Mouse (Mus musculus): Measurements from ENCODE around the gene Srsf2. TPM values are rescaled to one million over a fixed set of nuclear protein-coding genes. Genes with fewer than 3 reads are reported as not detected.

The Srsf2 gene
- polyA plus RNA-seq, 1 experiment from 2014 or later, result 413 TPM

- no peaks in the 10 kb centered on the region for H3K36me3 ChIP-seq (replicated peaks)
- H3K9me3 ChIP-seq (replicated peaks), result no peaks in the 10 kb centered on the region
- H3K4me3 ChIP-seq (replicated peaks), result no peak overlapping the region
- ATAC-seq (ENCODE audit: insufficient read depth), result no peak
- H3K4me2 ChIP-seq, result no peak overlapping the region
- peaks cover 4% of the 10 kb centered on the region; the same call in 1 of the 2 replicates for H3K4me1 ChIP-seq (replicated peaks)
- no peak overlapping the region for H3K9ac ChIP-seq
- no peaks in the 10 kb centered on the region for H3K27me3 ChIP-seq
- no peak overlapping the region for H3K27ac ChIP-seq (replicated peaks)
- 60% methylated on average over 5 of the region's 5 CpGs for WGBS (ENCODE audit: insufficient replicate concordance)
Observed at GRCm38 (mm10) chr11:116816769-116817168, 36.1 kb downstream of the Srsf2 start.

DNA sequence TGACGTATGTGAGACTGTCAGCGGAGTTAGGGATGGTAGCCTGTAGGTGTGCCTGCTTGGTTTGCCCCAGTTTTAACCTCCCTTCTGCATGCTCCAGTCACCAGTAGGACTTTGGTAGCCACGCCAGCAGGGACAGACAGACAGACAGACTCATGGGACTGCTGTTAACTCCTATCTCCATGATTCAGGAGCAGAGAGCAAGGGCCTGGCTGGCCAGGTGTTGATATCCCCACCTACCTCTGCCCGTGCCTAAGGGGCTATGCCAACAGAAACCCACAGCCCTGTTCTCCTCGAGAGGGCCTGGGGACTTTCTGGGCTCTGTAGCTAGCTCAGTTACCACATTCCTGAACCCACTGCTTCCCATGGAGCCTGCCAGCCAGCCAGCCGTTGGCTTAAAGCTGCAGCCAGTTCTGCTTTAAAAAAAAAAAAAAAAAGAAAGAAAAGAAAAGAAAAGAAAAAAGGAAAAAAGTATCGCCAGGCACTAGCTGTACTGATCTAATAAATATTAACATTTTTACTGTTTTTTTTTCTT is 37.9 kb downstream of the Srsf2 start:
- H3K4me2 ChIP-seq, result no peak overlapping the region
- WGBS (ENCODE audit: insufficient replicate concordance), result 44% methylated on average over 7 of the region's 7 CpGs

GRCm38 (mm10) chr11:116814076-116814883 is 38.6 kb downstream of the Srsf2 start:
- WGBS (ENCODE audit: insufficient replicate concordance), result 43% methylated on average over 20 of the region's 20 CpGs
- ATAC-seq (ENCODE audit: insufficient read depth), result no peak
- Histone ChIP-seq H3K4me1 (replicated peaks) (peaks cover 15% of the 10 kb centered on the region), H3K4me2 (no peak overlapping the region), H3K4me3 (replicated peaks) (no peak overlapping the region), H3K27ac (replicated peaks) (no peak overlapping the region), H3K9ac (no peak overlapping the region), H3K9me3 (replicated peaks) (no peaks in the 10 kb centered on the region), H3K27me3 (peaks cover 13% of the 10 kb centered on the region), H3K36me3 (replicated peaks) (no peaks in the 10 kb centered on the region)

More for the DNA sequence above, 37.9 kb downstream of the Srsf2 start:
- Histone ChIP-seq H3K4me1 (replicated peaks) (peaks cover 15% of the 10 kb centered on the region), H3K36me3 (replicated peaks) (no peaks in the 10 kb centered on the region), H3K9ac (no peak overlapping the region), H3K9me3 (replicated peaks) (no peaks in the 10 kb centered on the region), H3K27me3 (peaks cover 13% of the 10 kb centered on the region), H3K27ac (replicated peaks) (no peak overlapping the region), H3K4me3 (replicated peaks) (no peak overlapping the region)
- ATAC-seq (ENCODE audit: insufficient read depth), result no peak

DNA sequence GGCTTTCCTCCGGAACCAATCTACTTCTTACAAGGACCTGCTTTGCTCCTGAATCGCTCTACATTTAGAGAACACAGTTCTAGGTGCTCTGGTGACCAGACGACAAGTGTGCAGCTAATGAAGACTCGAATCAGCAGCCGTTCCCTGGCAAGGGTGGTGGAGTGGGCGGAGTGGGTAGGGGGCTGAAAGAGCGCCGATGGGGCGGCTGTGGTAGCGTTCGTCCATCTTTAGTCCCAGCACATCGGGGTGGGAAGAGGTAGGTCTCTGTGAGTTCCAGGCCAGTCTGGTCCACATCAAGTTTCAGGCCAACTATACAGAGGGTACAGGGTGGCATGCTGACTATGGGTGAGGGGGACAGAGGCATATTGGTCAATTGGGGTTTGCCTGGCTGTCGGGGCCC is 39.3 kb downstream of the Srsf2 start:
- H3K4me3 ChIP-seq (replicated peaks), result no peak overlapping the region
- no peaks in the 10 kb centered on the region for H3K9me3 ChIP-seq (replicated peaks)
- no peaks in the 10 kb centered on the region for H3K36me3 ChIP-seq (replicated peaks)
- H3K27ac ChIP-seq (replicated peaks), result no peak overlapping the region
- 75% methylated on average over 13 of the region's 13 CpGs for WGBS (ENCODE audit: insufficient replicate concordance)
- ATAC-seq (ENCODE audit: insufficient read depth), result no peak
- peaks cover 13% of the 10 kb centered on the region for H3K27me3 ChIP-seq
- H3K9ac ChIP-seq, result no peak overlapping the region
- no peak overlapping the region for H3K4me2 ChIP-seq
- H3K4me1 ChIP-seq (replicated peaks), result peaks cover 15% of the 10 kb centered on the region

GRCm38 (mm10) chr11:116812793-116813529 is 39.9 kb downstream of the Srsf2 start:
- H3K9ac ChIP-seq, result no peak overlapping the region
- H3K4me1 ChIP-seq (replicated peaks), result peaks cover 15% of the 10 kb centered on the region
- no peak overlapping the region for H3K27ac ChIP-seq (replicated peaks)
- ATAC-seq (ENCODE audit: insufficient read depth), result no peak
- H3K27me3 ChIP-seq, result peaks cover 13% of the 10 kb centered on the region
- H3K4me2 ChIP-seq, result no peak overlapping the region
- WGBS (ENCODE audit: insufficient replicate concordance), result 67% methylated on average over 21 of the region's 21 CpGs
- no peaks in the 10 kb centered on the region for H3K9me3 ChIP-seq (replicated peaks)
- no peaks in the 10 kb centered on the region for H3K36me3 ChIP-seq (replicated peaks)
- no peak overlapping the region for H3K4me3 ChIP-seq (replicated peaks)

GRCm38 (mm10) chr11:116810983-116811901 is 41.7 kb downstream of the Srsf2 start:
- 5% methylated on average over 31 of the region's 32 CpGs for WGBS (ENCODE audit: insufficient replicate concordance)
- Histone ChIP-seq H3K4me1 (replicated peaks) (peaks cover 15% of the 10 kb centered on the region), H3K4me2 (peak overlapping the region; percentile 61), H3K9ac (no peak overlapping the region), H3K27ac (replicated peaks) (no peak overlapping the region), H3K9me3 (replicated peaks) (no peaks in the 10 kb centered on the region), H3K4me3 (replicated peaks) (peak overlapping the region; percentile 18; the same call in 1 of the 2 replicates), H3K36me3 (replicated peaks) (no peaks in the 10 kb centered on the region), H3K27me3 (peaks cover 13% of the 10 kb centered on the region)
- peak; percentile 46; the same call in 1 of the 2 replicates for ATAC-seq (ENCODE audit: insufficient read depth)

- Histone ChIP-seq H3K27me3 (peaks cover 13% of the 10 kb centered on the region), H3K4me2 (no peak overlapping the region), H3K4me1 (replicated peaks) (peaks cover 15% of the 10 kb centered on the region), H3K27ac (replicated peaks) (no peak overlapping the region), H3K9ac (no peak overlapping the region), H3K36me3 (replicated peaks) (no peaks in the 10 kb centered on the region), H3K4me3 (replicated peaks) (no peak overlapping the region), H3K9me3 (replicated peaks) (no peaks in the 10 kb centered on the region)
- ATAC-seq (ENCODE audit: insufficient read depth), result no peak
- WGBS (ENCODE audit: insufficient replicate concordance), result 62% methylated on average over 11 of the region's 11 CpGs
Observed at GRCm38 (mm10) chr11:116810528-116810927, 42.4 kb downstream of the Srsf2 start.

GRCm38 (mm10) chr11:116809520-116809919 is 43.4 kb downstream of the Srsf2 start:
- WGBS (ENCODE audit: insufficient replicate concordance), result 57% methylated on average over 8 of the region's 8 CpGs
- peaks cover 13% of the 10 kb centered on the region for H3K4me1 ChIP-seq (replicated peaks)
- no peaks in the 10 kb centered on the region for H3K36me3 ChIP-seq (replicated peaks)
- no peak overlapping the region for H3K27ac ChIP-seq (replicated peaks)
- H3K4me2 ChIP-seq, result no peak overlapping the region
- H3K9me3 ChIP-seq (replicated peaks), result no peaks in the 10 kb centered on the region
- no peak for ATAC-seq (ENCODE audit: insufficient read depth)
- no peak overlapping the region for H3K4me3 ChIP-seq (replicated peaks)
- no peak overlapping the region for H3K9ac ChIP-seq
- peaks cover 13% of the 10 kb centered on the region for H3K27me3 ChIP-seq

- Histone ChIP-seq H3K9me3 (replicated peaks) (no peaks in the 10 kb centered on the region), H3K27me3 (peaks cover 13% of the 10 kb centered on the region), H3K36me3 (replicated peaks) (no peaks in the 10 kb centered on the region), H3K9ac (no peak overlapping the region), H3K4me3 (replicated peaks) (no peak overlapping the region), H3K4me2 (no peak overlapping the region), H3K27ac (replicated peaks) (no peak overlapping the region), H3K4me1 (replicated peaks) (peaks cover 11% of the 10 kb centered on the region)
- ATAC-seq (ENCODE audit: insufficient read depth), result no peak
- WGBS (ENCODE audit: insufficient replicate concordance), result 69% methylated on average over 11 of the region's 11 CpGs
Observed at GRCm38 (mm10) chr11:116808811-116809395, 44.0 kb downstream of the Srsf2 start.

DNA sequence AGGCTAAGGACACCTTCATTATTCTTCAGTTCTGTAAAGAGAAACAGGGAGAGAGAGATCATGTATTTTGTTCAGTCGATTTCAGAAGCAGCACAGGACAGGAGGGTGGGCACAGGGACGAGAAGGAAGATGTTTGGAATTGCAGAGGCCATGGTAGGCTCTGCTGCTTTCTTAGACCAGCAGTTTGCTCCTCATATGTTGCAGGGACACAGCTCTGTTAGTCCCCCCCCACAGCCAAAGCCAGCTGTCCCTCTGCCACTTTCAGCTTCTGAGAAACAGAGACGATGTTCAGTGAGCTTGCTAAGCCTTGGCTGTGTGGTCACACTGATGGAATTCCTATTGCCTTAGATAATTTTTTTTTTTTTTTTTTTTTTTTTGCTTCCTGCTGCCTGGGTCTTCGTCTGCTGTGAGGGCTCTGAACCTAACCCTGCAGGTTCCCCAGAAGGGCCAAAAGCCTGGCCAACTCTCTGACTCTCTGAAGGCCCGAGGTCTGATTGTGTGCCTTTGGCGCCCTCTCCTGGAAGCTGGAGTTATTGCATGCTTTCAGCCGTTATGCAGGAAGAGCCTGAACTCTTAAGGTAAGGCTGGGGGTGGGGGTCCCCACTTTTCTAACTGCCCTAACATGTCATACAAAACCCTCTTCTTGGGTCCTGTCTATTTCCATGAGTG is 44.8 kb downstream of the Srsf2 start:
- WGBS (ENCODE audit: insufficient replicate concordance), result 30% methylated on average over 7 of the region's 7 CpGs
- H3K27ac ChIP-seq (replicated peaks), result no peak overlapping the region
- no peak for ATAC-seq (ENCODE audit: insufficient read depth)
- H3K9ac ChIP-seq, result no peak overlapping the region
- H3K4me1 ChIP-seq (replicated peaks), result peaks cover 11% of the 10 kb centered on the region
- no peak overlapping the region for H3K4me2 ChIP-seq
- no peak overlapping the region for H3K4me3 ChIP-seq (replicated peaks)
- H3K27me3 ChIP-seq, result peaks cover 13% of the 10 kb centered on the region
- H3K36me3 ChIP-seq (replicated peaks), result no peaks in the 10 kb centered on the region
- no peaks in the 10 kb centered on the region for H3K9me3 ChIP-seq (replicated peaks)

All from liver, embryonic 15.5 days (tissue).